Mouse (Mus musculus) intestine, embryonic 15.5 days (tissue): ENCODE results near the gene Chchd6. TPM values are rescaled to one million over a fixed set of nuclear protein-coding genes. Genes with fewer than 3 reads are reported as not detected.
A peak's percentile ranks its signal among the peaks of the same experiment; 100 is the strongest.

Experiments used
- ATAC-seq: fragments of 200-750 bp; cut with Nextera tagmentation; 2 replicates; pipeline ENCODE4 v1.8.0; 2017; ENCODE audit warnings: moderate TSS enrichment, moderate library complexity
- H3K27ac ChIP-seq: fragments of 300-500 bp; sonication (generic); 2 replicates; pipeline ENCODE4 v1.5.1; 2015; ENCODE audit warnings: mild to moderate bottlenecking, inconsistent platforms
- H3K27me3 ChIP-seq: fragments of 300-500 bp; sonication (generic); replicated peaks from 2 replicates; pipeline ENCODE4 v1.6.1; 2015; ENCODE audit warnings: inconsistent platforms
- H3K36me3 ChIP-seq: fragments of 300-500 bp; sonication (generic); 2 replicates; pipeline ENCODE4 v1.6.1; 2015; ENCODE audit warnings: inconsistent platforms
- H3K4me1 ChIP-seq: fragments of 300-500 bp; sonication (generic); replicated peaks from 2 replicates; pipeline ENCODE4 v1.6.1; 2015; ENCODE audit warnings: inconsistent platforms
- H3K4me2 ChIP-seq: fragments of 300-500 bp; sonication (generic); replicated peaks from 2 replicates; pipeline ENCODE4 v1.6.1; 2015; ENCODE audit warnings: mild to moderate bottlenecking, inconsistent platforms
- H3K4me3 ChIP-seq: fragments of 300-500 bp; sonication (generic); replicated peaks from 2 replicates; pipeline ENCODE4 v1.5.1; 2015; ENCODE audit warnings: inconsistent platforms
- H3K9ac ChIP-seq: fragments of 300-500 bp; sonication (generic); 2 replicates; pipeline ENCODE4 v1.6.1; 2015; ENCODE audit warnings: inconsistent platforms
- H3K9me3 ChIP-seq: fragments of 300-500 bp; sonication (generic); 2 replicates; pipeline ENCODE4 v1.6.1; 2016; ENCODE audit warnings: inconsistent platforms
- WGBS: fragments of 180-500 bp; shearing (Covaris S2); methylation state at CpG from one replicate; pipeline ENCODE4 v1.1.7; 2015; 5-methylcytosine and 5-hydroxymethylcytosine counted together
- polyA plus RNA-seq: library from polyadenylated mRNA; unstranded; fragments of >200 nt; fragmentation: Nextera tagmentation; extraction: Ambion mirVana; gene quantifications from 2 replicates; pipeline ENCODE4 v1.2.1, GENCODE M21; 2015

Gene Chchd6
- polyA plus RNA-seq, 1 experiment from 2014 or later, result 40.6 TPM

GRCm38 (mm10) chr6:89492368-89492767, 103.1 kb downstream of the Chchd6 start:
- Histone ChIP-seq H3K27ac (no peak overlapping the region), H3K4me1 (no peaks in the 10 kb centered on the region), H3K4me3 (no peak overlapping the region), H3K36me3 (no peaks in the 10 kb centered on the region), H3K9me3 (no peaks in the 10 kb centered on the region), H3K4me2 (no peak overlapping the region), H3K27me3 (no peaks in the 10 kb centered on the region), H3K9ac (no peak overlapping the region)
- 67% methylated on average over 4 of the region's 4 CpGs for WGBS
- no peak for ATAC-seq

GRCm38 (mm10) chr6:89490369-89490768, 105.1 kb downstream of the Chchd6 start:
- WGBS, result 85% methylated on average over 3 of the region's 3 CpGs
- no peak overlapping the region for H3K4me3 ChIP-seq
- no peaks in the 10 kb centered on the region for H3K36me3 ChIP-seq
- no peaks in the 10 kb centered on the region for H3K27me3 ChIP-seq
- no peaks in the 10 kb centered on the region for H3K9me3 ChIP-seq
- no peak for ATAC-seq
- H3K4me1 ChIP-seq, result no peaks in the 10 kb centered on the region
- no peak overlapping the region for H3K27ac ChIP-seq
- no peak overlapping the region for H3K9ac ChIP-seq
- no peak overlapping the region for H3K4me2 ChIP-seq

GRCm38 (mm10) chr6:89489533-89489932, 105.9 kb downstream of the Chchd6 start:
- Histone ChIP-seq H3K9ac (no peak overlapping the region), H3K4me3 (no peak overlapping the region), H3K27me3 (no peaks in the 10 kb centered on the region), H3K27ac (no peak overlapping the region), H3K9me3 (no peaks in the 10 kb centered on the region), H3K36me3 (no peaks in the 10 kb centered on the region), H3K4me2 (no peak overlapping the region), H3K4me1 (no peaks in the 10 kb centered on the region)
- whole genome bisulfite sequencing, result 84% methylated on average over 1 of the region's 1 CpGs
- ATAC-seq, result no peak

- no peaks in the 10 kb centered on the region for H3K27me3 ChIP-seq
- no peak overlapping the region for H3K27ac ChIP-seq
- WGBS, result 52% methylated on average over 4 of the region's 4 CpGs
- no peak overlapping the region for H3K4me2 ChIP-seq
- H3K4me1 ChIP-seq, result no peaks in the 10 kb centered on the region
- no peak for ATAC-seq
- H3K9ac ChIP-seq, result no peak overlapping the region
- H3K9me3 ChIP-seq, result no peaks in the 10 kb centered on the region
- no peaks in the 10 kb centered on the region for H3K36me3 ChIP-seq
- H3K4me3 ChIP-seq, result no peak overlapping the region
Measured at GRCm38 (mm10) chr6:89486055-89486454, 109.4 kb downstream of the Chchd6 start.

- no peak for ATAC-seq
- H3K9me3 ChIP-seq, result no peaks in the 10 kb centered on the region
- no peaks in the 10 kb centered on the region for H3K4me1 ChIP-seq
- H3K27me3 ChIP-seq, result no peaks in the 10 kb centered on the region
- no peak overlapping the region for H3K9ac ChIP-seq
- no peak overlapping the region for H3K4me3 ChIP-seq
- H3K27ac ChIP-seq, result no peak overlapping the region
- no peak overlapping the region for H3K4me2 ChIP-seq
- 78% methylated on average over 4 of the region's 4 CpGs for WGBS
- H3K36me3 ChIP-seq, result no peaks in the 10 kb centered on the region
Measured at GRCm38 (mm10) chr6:89481192-89481591, 114.3 kb downstream of the Chchd6 start.

GRCm38 (mm10) chr6:89467908-89468307, 127.5 kb downstream of the Chchd6 start:
- no peaks in the 10 kb centered on the region for H3K36me3 ChIP-seq
- no peak for ATAC-seq
- H3K4me1 ChIP-seq, result no peaks in the 10 kb centered on the region
- H3K27ac ChIP-seq, result no peak overlapping the region
- H3K4me3 ChIP-seq, result no peak overlapping the region
- H3K4me2 ChIP-seq, result no peak overlapping the region
- H3K27me3 ChIP-seq, result no peaks in the 10 kb centered on the region
- no peaks in the 10 kb centered on the region for H3K9me3 ChIP-seq
- no peak overlapping the region for H3K9ac ChIP-seq

GRCm38 (mm10) chr6:89467290-89467689, 128.2 kb downstream of the Chchd6 start:
- Histone ChIP-seq H3K27me3 (no peaks in the 10 kb centered on the region), H3K36me3 (no peaks in the 10 kb centered on the region), H3K9me3 (no peaks in the 10 kb centered on the region), H3K4me3 (no peak overlapping the region), H3K4me1 (no peaks in the 10 kb centered on the region), H3K4me2 (no peak overlapping the region), H3K9ac (no peak overlapping the region), H3K27ac (no peak overlapping the region)
- no peak for ATAC-seq
- WGBS, result 84% methylated on average over 9 of the region's 9 CpGs

- no peaks in the 10 kb centered on the region for H3K27me3 ChIP-seq
- 79% methylated on average over 3 of the region's 3 CpGs for WGBS
- H3K4me3 ChIP-seq, result no peak overlapping the region
- no peak overlapping the region for H3K9ac ChIP-seq
- ATAC-seq, result no peak
- no peak overlapping the region for H3K27ac ChIP-seq
- no peak overlapping the region for H3K4me2 ChIP-seq
- H3K4me1 ChIP-seq, result no peaks in the 10 kb centered on the region
- no peaks in the 10 kb centered on the region for H3K9me3 ChIP-seq
- no peaks in the 10 kb centered on the region for H3K36me3 ChIP-seq
Measured at GRCm38 (mm10) chr6:89466875-89467274, 128.6 kb downstream of the Chchd6 start.

GRCm38 (mm10) chr6:89466053-89466708, 129.3 kb downstream of the Chchd6 start:
- no peak for ATAC-seq
- WGBS, result 79% methylated on average over 12 of the region's 12 CpGs

GRCm38 (mm10) chr6:89462223-89462760, 133.2 kb downstream of the Chchd6 start:
- Histone ChIP-seq H3K36me3 (no peaks in the 10 kb centered on the region), H3K27ac (no peak overlapping the region; the same call in 1 of the 2 replicates), H3K4me1 (no peaks in the 10 kb centered on the region), H3K27me3 (no peaks in the 10 kb centered on the region), H3K9ac (no peak overlapping the region), H3K4me3 (no peak overlapping the region), H3K4me2 (no peak overlapping the region), H3K9me3 (no peaks in the 10 kb centered on the region)
- 71% methylated on average over 2 of the region's 2 CpGs for WGBS
- 0 out of 2 replicates have a peak, but pooled peaks have one; percentile 49 for ATAC-seq

More at GRCm38 (mm10) chr6:89466053-89466708, 129.3 kb downstream of the Chchd6 start:
- no peak overlapping the region for H3K27ac ChIP-seq
- H3K4me1 ChIP-seq, result no peaks in the 10 kb centered on the region
- no peak overlapping the region for H3K4me3 ChIP-seq
- no peak overlapping the region for H3K4me2 ChIP-seq
- no peak overlapping the region for H3K9ac ChIP-seq
- no peaks in the 10 kb centered on the region for H3K27me3 ChIP-seq
- H3K9me3 ChIP-seq, result no peaks in the 10 kb centered on the region
- no peaks in the 10 kb centered on the region for H3K36me3 ChIP-seq

GRCm38 (mm10) chr6:89461250-89462222, 133.9 kb downstream of the Chchd6 start:
- H3K27ac ChIP-seq, result no peak overlapping the region; the same call in 1 of the 2 replicates

GRCm38 (mm10) chr6:89459634-89460033, 135.8 kb downstream of the Chchd6 start:
- H3K4me2 ChIP-seq, result no peak overlapping the region
- ATAC-seq, result no peak
- WGBS, result 69% methylated on average over 3 of the region's 3 CpGs
- H3K36me3 ChIP-seq, result no peaks in the 10 kb centered on the region
- no peak overlapping the region for H3K9ac ChIP-seq
- H3K9me3 ChIP-seq, result no peaks in the 10 kb centered on the region
- no peaks in the 10 kb centered on the region for H3K27me3 ChIP-seq
- no peak overlapping the region for H3K4me3 ChIP-seq
- no peaks in the 10 kb centered on the region; the same call in 1 of the 2 replicates for H3K4me1 ChIP-seq
- H3K27ac ChIP-seq, result no peak overlapping the region

More at GRCm38 (mm10) chr6:89461250-89462222, 133.9 kb downstream of the Chchd6 start:
- Histone ChIP-seq H3K27me3 (no peaks in the 10 kb centered on the region), H3K4me2 (no peak overlapping the region), H3K4me3 (no peak overlapping the region), H3K9me3 (no peaks in the 10 kb centered on the region), H3K36me3 (no peaks in the 10 kb centered on the region), H3K9ac (no peak overlapping the region), H3K4me1 (no peaks in the 10 kb centered on the region)
- ATAC-seq, result no peak
- 71% methylated on average over 9 of the region's 9 CpGs for WGBS
